Mouse (Mus musculus) cerebellum, adult 9-10 months (tissue): ENCODE results near the gene Bbx.

Experiments used
- DNase-seq: peaks from one replicate; pipeline ENCODE4 v3.0.0; 2022

Bbx gene

DNA sequence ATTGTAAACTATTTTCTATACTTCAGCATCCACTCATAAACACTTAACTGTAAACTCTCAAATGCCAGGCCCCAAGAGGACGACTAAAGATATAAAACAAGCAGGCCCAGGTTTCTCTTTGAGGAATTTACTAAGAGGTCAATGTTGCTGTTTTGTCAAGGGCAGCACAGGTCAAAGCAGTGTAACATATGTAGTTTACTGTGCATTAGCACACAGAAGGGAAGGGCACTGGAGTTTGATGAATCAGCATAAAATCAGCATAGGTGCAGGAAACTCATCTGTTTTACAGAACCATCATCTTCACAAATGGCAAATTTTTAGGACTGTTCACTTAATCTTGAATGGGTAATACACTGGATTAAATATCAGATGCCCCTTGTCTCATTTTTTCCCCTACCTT lies 205.9 kb downstream of the Bbx start:
- DNase-seq = no peak

DNA sequence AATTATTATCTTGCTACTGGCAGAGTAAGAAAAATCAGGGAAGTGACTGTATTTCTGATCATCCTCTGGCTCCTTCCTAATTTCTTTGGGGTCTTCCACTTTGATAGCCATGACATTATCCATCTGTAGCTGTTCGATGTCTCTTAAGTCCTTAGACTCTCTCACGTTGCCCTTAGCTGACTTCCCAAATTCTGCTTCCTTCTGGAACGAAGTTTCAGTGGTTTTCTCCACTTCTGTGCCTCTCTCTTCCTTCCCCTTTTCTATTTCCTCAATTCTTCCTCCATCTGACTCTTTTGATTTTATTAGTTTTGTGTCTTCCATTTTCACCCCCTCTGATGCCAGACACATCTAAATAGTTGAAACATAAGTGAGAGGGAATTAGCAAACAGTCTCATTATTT lies 207.2 kb downstream of the Bbx start:
- DNase-seq = no peak

DNA sequence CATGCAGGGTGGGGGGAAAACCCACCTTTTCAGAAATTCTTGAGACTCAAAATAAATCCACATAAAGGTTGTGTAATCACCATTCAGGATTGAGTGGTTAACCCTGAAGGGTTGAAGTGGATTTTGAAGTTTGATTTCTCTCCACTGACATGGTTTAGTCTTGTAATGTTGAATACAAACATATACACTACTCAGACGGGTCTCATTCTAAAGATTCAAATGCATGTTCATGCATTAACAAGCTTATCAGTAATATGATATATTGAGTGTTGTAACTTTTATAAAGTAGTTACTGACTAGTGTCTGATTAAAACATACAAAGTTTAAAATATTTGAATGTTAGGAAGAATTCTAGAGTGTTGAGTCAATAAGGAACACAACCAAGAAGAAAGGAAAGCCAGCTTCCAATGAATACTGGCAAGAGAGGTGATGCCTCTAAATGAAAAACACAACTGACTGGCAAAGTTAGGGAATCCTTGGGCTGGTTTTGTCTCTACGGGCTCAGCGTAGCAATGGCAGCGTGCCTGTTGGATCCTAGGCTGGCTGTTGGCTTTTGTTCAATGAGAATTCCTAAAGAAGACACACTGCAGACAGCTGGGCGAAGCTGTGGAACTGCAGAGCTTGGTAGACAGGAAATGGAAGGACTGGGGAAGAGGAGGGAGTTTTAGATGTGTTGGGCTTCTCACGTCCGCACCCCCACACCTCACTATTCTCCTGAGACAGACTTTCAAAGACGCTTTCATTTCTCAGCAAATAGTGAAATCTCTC lies 211.3 kb downstream of the Bbx start:
- DNase-seq = no peak

DNA sequence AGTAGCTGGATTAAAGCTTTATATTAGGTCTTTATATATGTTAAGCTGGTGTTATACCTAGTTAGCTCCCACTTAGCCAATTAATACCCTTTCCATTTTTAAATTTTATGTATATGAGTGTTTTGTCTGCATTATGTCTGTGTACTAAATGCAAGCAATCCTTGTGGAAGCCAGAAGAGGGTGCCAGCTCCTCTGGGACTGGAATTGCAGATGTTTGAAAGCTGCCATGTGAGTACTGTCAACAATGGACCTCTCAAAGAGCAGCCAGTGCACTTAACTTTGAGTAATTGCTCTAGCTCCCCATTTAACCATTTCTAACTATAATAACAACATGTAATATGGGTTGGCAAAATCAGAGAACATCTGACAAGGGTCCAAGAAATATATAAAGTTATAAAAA lies 215.1 kb downstream of the Bbx start:
- DNase-seq = no peak

DNA sequence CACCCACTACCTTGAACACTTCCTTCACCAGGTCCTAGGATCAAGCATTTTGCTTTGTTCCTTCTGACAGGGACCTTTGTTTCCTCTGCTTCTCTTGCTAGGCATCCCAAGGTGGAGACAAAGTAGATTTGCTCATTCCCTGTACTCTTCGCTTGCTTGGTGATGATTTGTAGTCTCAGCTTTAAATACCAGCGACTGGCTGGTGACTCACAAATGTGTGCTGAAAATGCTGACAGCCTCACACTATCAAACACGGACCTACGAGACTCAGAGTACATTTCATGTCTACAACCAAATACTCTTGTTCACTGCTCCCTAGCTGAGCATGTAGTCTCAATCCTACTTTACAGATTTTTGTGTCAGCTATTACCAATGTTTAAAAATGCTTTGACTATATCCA lies 220.5 kb downstream of the Bbx start:
- DNase-seq = no peak

DNA sequence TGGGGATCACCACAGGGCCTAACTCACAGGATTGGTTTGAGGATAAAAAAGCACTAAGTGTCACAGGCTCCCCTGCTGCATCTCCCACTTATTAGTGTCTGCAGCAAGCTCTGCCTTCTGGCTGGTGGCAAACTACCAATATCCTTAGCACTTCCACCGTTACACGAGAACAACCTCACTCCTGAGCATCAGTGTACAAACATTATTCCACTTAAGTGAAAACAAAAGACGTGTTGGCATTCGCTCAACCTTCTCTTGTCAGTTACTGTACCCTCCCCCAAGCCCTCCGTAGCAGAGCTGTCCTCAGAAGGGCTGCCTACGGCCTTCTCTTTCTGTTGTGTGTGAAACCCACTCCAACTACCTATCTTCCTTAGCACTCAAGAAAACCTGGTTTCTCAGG lies 221.0 kb downstream of the Bbx start:
- DNase-seq = no peak

DNA sequence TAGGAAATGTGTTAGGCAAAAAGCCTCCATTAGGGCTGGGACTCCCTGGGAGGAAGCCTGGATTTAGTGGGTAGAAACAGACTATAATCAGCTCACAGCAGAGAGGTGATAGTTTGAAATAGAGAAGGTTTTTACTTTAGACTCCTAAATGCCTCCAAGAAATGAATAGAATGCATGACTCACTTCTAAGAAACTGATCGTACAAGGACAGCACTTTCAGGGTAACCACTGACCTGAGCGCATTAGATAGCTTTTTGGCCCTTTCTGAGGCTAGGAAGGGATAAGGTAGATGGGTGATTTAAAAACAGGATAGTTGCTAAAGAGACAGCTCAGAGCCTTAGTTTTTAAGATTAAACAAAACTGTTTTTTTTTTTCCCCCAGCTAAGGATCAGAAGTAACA lies 221.4 kb downstream of the Bbx start:
- DNase-seq = no peak

DNA sequence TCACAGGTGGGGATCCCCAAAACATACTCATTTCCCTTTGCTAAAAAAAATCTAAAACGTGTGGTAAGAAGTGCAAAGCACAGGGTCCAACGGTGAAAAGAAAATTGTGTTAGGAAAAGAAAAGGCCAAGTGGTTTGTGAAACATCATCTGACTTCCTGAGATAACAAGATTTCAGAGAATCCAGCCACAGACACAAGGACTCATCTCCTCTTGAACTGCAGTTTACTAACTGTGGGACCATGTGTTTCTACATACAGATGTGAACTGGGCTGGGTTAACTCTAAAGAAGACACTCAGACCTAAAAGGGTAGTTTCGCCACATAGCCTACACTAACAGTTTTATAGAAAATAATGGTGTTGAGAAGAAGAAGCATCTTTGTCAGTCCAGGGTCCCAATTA lies 227.2 kb downstream of the Bbx start:
- no peak for DNase-seq

DNA sequence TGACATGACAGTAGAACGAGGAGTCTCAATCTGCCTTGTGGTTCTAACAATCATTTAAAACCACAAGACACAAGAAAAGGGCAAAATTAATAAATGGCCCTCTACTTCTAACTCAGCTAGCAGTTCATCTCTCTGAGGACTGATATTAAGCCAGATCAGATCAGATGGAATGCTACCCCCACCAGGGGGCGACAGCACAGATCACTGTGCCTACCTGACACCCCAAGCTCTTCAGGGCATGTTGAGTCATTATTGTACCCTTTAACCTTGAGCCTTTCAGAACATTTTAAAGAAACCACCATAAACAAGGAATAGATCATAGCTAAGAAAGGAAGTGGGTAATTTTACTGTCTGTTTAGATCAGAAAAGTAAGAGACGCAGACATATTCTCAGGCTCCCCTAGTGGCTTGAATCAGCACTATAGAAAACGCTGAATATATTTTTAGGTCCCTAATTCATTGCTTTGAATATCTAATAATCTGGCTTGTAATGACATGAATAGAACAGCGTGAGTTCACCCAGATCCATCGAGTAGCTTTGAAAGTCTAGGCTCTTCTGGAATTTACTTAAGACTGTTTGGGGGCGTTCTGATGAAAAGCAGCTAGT lies 230.5 kb downstream of the Bbx start:
- DNase-seq = peak; percentile 17

DNA sequence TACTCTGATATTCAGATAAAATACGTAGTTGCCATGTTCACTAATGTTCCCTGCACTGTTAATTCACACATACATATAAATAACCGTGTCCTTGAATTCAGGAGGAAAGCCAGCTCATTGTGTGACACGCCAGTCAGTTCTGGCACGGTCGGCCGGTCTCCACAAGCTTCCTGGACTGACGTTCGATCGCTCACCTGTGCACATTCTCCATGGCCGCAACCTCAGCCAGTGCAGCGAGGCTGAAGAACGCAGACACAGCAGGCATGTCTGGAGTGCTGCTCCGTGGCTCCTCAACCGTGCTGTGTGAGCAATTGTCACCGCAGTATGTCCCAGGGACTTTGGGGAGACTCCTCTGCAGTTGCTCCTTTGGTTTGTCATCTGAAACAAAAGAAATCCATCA lies 232.0 kb downstream of the Bbx start:
- no peak for DNase-seq

DNA sequence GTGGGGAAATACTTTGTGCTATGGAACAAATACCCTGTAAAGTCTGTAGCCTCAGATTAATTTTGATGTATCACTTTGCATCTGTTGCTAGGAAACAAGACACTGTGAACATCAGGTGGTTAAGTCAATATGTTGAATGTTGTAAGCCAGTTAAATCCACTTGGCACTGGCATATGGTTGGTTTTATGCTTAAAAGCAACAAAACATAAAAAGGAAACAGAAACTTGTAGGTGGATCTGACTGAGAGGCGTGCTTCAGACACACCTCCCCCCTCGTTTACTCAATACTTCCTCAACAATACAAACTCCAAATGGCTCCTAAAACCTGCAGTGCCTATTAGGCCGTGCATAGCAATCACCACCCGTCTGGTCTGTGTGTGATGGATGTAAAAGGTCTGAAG lies 236.1 kb downstream of the Bbx start:
- DNase-seq = no peak

DNA sequence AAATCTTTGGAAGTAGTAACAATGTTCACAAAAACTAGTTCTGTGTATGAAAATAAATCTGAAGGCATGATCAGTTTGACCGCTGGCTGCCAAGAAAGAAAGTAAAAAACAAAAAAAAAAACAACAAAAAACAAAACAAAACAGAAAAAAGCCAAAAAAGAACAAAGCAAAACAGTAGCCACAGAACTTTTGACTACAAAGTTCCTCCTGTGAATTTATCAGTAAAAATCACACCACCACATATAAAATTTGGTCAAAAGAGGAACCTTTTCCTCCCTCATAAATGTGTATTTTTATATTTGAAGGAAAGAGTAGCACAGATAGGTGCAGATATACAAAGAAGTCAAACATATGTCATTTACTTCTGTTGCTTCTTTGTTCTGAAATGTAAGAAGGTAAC lies 239.6 kb downstream of the Bbx start:
- DNase-seq = no peak

DNA sequence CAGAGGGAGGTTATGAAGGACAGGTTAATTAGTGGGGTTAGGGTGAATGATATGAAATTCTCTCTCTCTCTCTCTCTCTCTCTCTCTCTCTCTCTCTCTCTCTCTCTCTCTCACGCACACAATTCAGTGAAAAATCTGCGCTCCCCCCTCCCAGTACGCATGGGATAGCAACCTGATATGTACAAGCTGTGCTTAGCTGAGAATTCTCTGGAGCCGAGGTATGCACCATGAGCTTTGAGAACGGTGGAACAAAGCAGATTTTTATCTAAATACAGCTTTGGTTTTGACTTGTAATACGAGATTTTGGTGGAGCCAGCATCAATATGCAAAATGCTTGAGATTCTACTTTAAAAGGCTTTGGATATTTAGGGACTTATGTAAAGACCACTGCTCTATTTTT lies 243.1 kb downstream of the Bbx start:
- no peak for DNase-seq

DNA sequence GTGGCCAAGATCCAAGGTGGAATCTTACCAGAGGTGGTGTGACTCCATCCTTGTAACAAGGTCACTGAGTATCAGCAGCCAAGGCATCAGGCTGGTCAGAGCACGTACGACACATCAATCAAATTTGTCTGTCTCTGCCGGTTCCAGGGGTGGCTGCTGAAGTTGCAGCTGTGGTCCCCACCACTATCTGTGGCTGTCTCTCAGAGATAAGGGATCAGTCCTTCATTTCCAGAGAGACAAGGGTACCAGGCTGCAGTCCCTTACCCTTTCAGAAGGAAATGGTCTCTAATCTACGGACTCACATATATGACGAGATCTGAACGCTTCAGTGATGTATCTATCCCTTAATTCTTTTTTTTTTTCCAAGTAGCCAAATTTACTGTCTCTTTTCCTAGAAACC lies 245.6 kb downstream of the Bbx start:
- no peak for DNase-seq

DNA sequence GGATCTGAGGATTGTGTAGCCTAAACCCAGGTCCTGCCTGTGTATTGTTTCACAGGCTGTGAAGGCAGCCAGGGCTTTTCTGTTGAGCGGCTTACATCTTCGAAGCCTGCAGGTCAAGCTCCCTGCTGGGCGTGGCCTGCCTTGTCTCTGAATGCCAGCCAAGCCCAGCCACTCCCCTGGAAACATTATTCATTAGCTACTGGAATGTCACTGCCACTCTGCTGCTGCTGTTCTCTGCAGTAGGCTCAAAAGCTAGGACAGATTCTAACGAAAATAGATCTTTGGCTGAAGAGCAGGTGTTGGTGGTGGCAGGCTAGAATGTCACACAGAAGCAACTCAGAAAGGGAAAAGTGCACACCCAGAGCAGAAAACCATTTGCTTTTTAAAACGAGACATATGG lies 247.1 kb downstream of the Bbx start:
- no peak for DNase-seq

DNA sequence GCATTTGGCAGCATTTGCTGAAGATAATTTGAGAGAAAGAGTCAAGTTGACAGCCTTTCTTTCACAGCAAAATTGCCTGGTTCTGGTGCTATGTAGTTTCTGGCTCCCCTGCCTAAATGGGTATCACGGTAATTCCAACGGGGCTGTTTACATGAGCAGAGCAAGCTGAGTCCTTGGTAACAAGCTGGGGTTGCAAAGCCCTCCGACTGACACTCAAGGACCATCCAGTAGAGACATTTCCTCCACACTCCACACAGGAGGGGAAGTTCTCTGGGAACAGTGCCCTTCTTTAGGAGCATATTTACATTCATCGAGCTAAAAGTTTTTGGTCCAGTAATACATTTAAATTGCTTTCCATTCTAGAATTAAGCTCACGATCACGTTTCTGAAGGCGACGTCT lies 249.2 kb downstream of the Bbx start:
- no peak for DNase-seq

DNA sequence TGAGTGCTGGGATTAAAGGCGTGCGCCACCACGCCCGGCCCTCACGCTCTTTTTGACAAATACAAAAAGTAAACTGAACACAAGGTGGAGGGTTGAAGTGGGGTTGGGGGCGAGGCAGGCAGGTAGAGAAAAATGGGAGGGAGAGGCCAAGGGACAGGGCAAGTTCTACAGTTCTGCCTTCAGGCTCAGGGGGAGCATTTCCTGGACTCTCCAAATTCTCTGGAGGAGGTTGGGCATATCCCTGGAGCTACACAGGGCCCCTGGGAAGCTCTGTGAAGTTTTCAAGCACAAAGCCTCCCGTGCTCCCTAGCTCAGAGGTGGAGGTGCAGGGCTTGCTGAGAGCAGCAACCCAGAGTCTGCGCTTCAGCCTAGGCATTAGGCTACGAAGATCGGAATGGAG lies 249.6 kb downstream of the Bbx start:
- DNase-seq = no peak

DNA sequence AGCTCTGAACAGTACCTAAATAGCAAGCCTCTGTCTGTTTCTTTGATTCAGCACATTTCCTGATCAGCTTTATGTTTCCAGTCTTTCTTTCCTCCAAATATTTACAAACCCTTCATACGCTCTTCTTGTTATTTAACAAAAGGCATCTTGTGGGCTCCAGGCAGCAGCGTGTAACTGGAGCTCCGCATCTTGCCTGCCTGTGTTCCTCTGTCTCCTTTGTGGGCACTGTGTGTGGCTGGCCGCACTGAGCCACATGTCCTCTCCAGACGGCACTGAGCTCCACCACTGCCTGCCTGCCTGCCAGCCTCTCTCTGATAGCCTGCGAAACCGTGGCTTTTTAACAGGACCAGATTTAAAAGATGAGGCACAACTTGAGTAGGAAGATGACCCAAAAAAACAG lies 259.4 kb downstream of the Bbx start:
- DNase-seq = no peak

DNA sequence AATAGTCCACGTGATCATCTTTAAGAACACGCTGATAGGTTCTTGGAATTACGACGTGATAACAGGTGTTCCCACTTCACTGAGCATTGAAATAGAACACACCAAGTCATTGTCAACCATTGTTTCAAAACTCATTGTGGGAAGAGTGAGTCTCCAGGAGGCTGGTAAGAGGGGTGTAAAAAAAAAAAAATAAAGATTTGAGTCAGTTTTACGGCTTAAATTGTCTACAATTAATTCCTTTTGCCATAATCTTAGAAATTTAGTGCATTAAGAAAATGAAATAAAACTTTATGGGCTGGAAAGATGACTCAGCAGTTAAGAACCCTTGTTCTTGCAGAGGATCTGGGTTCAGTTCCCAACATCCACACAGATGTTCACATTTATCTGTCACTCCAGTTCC lies 261.4 kb downstream of the Bbx start:
- no peak for DNase-seq

DNA sequence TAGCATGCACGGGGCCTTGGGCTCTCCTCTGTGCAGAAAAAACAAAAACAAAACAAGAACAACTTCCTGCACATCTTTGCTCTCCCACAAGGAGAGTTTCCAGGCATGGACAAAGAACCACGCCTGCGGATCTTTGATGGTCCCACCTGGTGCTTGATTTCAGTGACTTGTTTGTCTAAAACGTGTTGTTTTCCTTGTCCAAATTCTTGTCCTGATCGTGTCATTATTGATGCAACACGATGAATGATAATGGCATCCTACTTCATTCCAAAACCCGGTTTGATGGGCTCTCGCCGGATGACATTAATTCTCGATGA lies 264.2 kb downstream of the Bbx start:
- no peak for DNase-seq

DNA sequence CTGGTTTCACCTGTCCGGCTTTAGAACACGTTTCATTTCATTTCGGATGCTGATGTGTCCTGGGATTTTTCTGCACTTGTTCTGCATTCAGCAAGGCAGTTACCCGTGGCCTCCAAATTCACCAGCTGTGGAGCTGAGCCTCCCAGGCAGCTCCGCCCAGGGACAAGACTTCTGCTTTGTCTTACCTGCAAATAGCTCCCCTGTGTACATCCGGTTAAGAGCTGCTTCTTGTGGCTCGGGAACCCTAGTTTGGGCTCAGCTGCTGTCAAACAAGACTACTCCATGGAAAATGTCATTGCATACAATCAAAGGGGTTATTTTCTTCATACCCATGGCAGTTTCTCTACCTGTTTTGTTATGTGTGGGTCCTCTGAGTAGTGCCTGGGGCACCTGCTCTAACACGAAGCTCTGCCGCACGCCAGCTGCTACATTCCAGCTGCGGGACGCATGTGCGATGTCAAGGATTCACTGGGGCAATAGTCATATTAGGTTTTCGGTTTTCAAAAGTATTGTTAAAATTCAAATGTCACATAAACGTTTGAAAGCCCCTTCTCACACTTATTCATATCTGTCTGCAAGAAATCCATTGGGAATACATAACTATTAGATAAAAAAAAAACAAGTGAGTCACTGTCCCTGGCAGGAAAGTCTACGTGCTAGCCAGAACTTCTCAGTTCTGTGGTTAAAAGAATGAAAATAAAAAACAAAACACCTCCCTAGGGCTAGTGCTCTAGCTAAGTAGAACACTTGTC lies 264.8 kb downstream of the Bbx start:
- DNase-seq = no peak

DNA sequence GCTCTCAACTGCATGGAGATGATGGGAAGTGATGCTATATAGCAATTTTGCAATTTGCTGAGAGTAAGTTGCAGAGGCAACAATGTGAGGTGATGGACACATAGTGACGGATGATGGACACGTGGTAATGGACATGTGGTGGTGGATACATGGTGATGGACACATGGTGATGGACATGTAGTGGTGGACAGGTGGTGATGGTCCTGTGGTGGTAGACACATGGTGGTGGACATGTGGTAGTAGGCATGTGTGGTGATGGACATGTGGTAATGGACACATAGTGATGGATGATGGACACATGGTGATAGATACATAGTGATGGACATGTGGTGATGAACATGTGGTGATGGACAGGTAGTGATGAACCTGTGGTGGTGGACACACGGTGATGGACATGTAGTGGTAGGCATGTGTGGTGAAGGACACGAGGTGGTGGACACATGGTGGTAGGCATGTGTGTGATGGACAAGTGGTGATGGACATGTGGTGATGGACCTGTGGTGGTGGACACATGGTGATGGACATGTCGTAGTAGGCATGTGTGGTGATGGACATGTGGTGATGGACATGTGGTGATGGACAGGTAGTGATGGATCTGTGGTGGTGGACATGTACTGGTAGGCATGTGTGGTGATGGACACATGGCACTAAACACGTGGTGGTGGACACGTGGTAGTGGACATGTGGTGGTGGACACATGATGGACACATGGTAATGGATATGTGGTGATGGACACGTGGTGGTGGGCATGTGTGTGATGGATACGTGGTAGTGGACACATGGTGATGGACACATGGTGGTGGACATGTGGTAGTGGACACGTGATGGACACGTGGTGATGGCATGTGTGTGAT lies 271.5 kb downstream of the Bbx start:
- no peak for DNase-seq

DNA sequence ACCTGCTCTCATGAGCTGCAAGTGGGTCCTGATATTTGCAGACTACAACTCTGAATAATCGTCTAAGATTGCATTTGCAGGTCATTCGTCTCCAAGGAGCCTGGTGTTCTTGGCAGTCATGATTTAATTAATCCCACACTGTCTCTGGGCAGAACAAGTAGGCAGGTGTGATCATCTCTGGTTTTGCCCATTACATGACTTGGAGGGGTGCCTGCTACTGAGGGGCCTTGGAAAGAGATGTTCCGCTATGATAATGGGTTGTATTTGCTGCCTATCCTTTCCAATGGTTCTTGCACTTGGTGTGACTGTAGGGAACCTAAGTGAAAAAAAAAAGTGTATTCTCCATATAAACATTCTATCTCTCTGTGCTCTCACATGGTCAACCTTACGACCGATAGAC lies 273.6 kb downstream of the Bbx start:
- DNase-seq = no peak

DNA sequence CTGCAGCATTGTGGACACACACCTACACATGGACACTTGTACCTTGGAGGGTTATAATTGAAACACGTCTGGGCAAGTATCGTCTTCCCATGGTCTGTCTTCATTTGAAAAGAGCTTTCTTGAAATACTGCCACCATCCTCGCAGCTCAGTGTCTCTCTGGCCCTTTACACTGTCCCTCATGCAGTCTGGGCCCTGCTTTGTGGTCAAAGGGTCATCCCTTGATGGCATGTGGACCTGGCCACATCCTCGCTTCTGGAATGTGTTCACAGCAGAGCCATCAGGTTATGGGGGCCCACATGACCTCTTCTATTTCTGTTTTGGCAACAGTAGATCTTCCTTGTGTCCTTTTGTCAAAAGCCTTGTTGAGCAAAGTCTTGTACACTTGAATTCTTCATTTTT lies 282.6 kb downstream of the Bbx start:
- no peak for DNase-seq
